Mouse (Mus musculus) myocyte (in vitro differentiated cells): ENCODE measurements at regions not wholly inside any gene's neighbourhood (a gene's known extent, or its start where the extent isn't known, plus 50 kb on each side); places are given as distances from the start of the nearest gene placed in this dataset.

Experiments used
- CEBPB ChIP-seq: IDR thresholded peaks from 2 replicates; pipeline ENCODE4 v1.6.1; 2011; ENCODE audit warnings: mild to moderate bottlenecking, moderate library complexity; ENCODE audit not compliant: poor library complexity, insufficient read depth, severe bottlenecking
- E2F4 ChIP-seq: IDR thresholded peaks from one replicate; pipeline ENCODE4 v1.6.1; 2011; ENCODE audit warnings: mild to moderate bottlenecking, control low read depth, moderate library complexity; ENCODE audit not compliant: insufficient read depth
- MAX ChIP-seq: IDR thresholded peaks from one replicate; pipeline ENCODE4 v1.6.1; 2011; ENCODE audit warnings: low read depth, mild to moderate bottlenecking, control low read depth
- MYOD1 ChIP-seq, 3 experiments: IDR thresholded peaks; one replicate each; pipeline ENCODE4 v1.6.1; 2011; ENCODE audit warnings: control low read depth in 2 of 3, low read depth in 2 of 3, mild to moderate bottlenecking in 2 of 3, moderate library complexity in 1 of 3; ENCODE audit not compliant: insufficient read length in 2 of 3, control insufficient read depth in 1 of 3
- MYOG ChIP-seq, 3 experiments: IDR thresholded peaks; one replicate each; pipeline ENCODE4 v1.6.1; 2011; ENCODE audit warnings: control low read depth in 2 of 3, low read depth in 2 of 3, mild to moderate bottlenecking in 2 of 3; ENCODE audit not compliant: insufficient read length in 2 of 3, control insufficient read depth in 1 of 3, insufficient read depth in 1 of 3
- POLR2A ChIP-seq: IDR thresholded peaks from one replicate; pipeline ENCODE4 v1.6.1; 2011; ENCODE audit warnings: low read depth, mild to moderate bottlenecking, control low read depth, moderate library complexity; ENCODE audit not compliant: insufficient read length
- POLR2AphosphoS2 ChIP-seq: IDR thresholded peaks from one replicate; pipeline ENCODE4 v1.6.1; 2011; ENCODE audit warnings: low read depth, control low read depth; ENCODE audit not compliant: insufficient read length
- REST ChIP-seq: IDR thresholded peaks from one replicate; pipeline ENCODE4 v1.6.1; 2011; ENCODE audit warnings: mild to moderate bottlenecking, control low read depth, moderate library complexity; ENCODE audit not compliant: insufficient read depth, insufficient read length
- SRF ChIP-seq: IDR thresholded peaks from one replicate; pipeline ENCODE4 v1.6.1; 2011; ENCODE audit warnings: low read depth; ENCODE audit not compliant: control insufficient read depth, insufficient read length
- TCF12 ChIP-seq: IDR thresholded peaks from one replicate; pipeline ENCODE4 v1.6.1; 2011; ENCODE audit warnings: mild to moderate bottlenecking, control low read depth; ENCODE audit not compliant: poor library complexity, insufficient read depth, severe bottlenecking
- TCF3 ChIP-seq: IDR thresholded peaks from one replicate; pipeline ENCODE4 v1.6.1; 2011; ENCODE audit warnings: low read depth, control low read depth; ENCODE audit not compliant: insufficient read length
- USF1 ChIP-seq: IDR thresholded peaks from one replicate; pipeline ENCODE4 v1.6.1; 2011; ENCODE audit warnings: low read depth, mild to moderate bottlenecking, control low read depth, moderate library complexity

- TF ChIP-seq MAX: no peak
- no peak for TF ChIP-seq POLR2AphosphoS2
- TF ChIP-seq MYOG (IDR thresholded peaks at IDR 0.05; ENCODE audit: control insufficient read depth in 1 of 3, insufficient read depth in 1 of 3, insufficient read length in 2 of 3, low read depth in 2 of 3): no peak
- no peak for TF ChIP-seq CEBPB
- TF ChIP-seq POLR2A: no peak
- TF ChIP-seq REST: no peak
- no peak for TF ChIP-seq E2F4
- TF ChIP-seq TCF12: no peak
- no peak for TF ChIP-seq MYOD1 (IDR thresholded peaks at IDR 0.05; ENCODE audit: control insufficient read depth in 1 of 3, insufficient read length in 2 of 3, low read depth in 2 of 3)
- no peak for TF ChIP-seq TCF3
- TF ChIP-seq USF1: no peak
- TF ChIP-seq SRF: no peak
Measured at GRCm38 (mm10) chr14:62157038-62157716, 135.2 kb upstream of the Rnaseh2b start.
